Mouse (Mus musculus): ENCODE measurements around the gene Exoc4. TPM values are rescaled to one million over a fixed set of nuclear protein-coding genes. Genes with fewer than 3 reads are reported as not detected.

Exoc4 gene
- polyA plus RNA-seq, 1 experiment from 2014 or later = 10.9 TPM

DNA sequence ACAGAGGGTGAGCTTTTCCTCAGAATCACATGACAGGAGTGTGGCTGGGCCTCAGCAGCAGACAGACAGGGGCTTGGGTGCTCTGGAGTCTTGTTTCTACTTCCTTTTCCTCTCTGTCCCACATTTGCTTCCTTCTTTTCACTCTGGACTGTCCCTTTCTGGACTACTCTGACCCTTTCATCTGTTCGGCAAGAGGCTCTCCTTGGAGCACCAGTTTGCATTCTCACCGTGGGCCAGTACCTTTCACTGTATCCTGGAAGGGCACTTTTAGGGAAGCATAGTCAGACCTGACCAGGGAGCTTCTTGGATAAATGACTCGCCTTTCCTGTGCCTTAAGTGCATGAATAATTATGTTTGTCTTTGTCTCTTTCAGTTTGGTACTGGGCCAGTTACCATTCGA, 266.5 kb downstream of the Exoc4 start:
- Histone ChIP-seq H3K27ac (ENCODE audit: low read length) (peak overlapping the region; percentile 26; the same call in 1 of the 2 replicates), H3K4me1 (ENCODE audit: control insufficient read depth, low read depth, low read length) (no peaks in the 10 kb centered on the region), H3K27me3 (ENCODE audit: control insufficient read depth, insufficient read depth, low read depth, low read length) (no peaks in the 10 kb centered on the region), H3K4me2 (ENCODE audit: low read depth, low read length) (no peak overlapping the region), H3K36me3 (ENCODE audit: control insufficient read depth, insufficient read depth) (no peaks in the 10 kb centered on the region), H3K4me3 (ENCODE audit: low read depth, low read length) (no peak overlapping the region), H3K9me3 (replicated peaks; ENCODE audit: control insufficient read depth, low read length) (no peaks in the 10 kb centered on the region), H3K9ac (ENCODE audit: low read depth, low read length) (no peak overlapping the region)
- peak; percentile 30; the same call in 1 of the 2 replicates for ATAC-seq (ENCODE audit: low read depth)
- 35% methylated on average over 4 of the region's 4 CpGs for WGBS (ENCODE audit: insufficient replicate concordance)

DNA sequence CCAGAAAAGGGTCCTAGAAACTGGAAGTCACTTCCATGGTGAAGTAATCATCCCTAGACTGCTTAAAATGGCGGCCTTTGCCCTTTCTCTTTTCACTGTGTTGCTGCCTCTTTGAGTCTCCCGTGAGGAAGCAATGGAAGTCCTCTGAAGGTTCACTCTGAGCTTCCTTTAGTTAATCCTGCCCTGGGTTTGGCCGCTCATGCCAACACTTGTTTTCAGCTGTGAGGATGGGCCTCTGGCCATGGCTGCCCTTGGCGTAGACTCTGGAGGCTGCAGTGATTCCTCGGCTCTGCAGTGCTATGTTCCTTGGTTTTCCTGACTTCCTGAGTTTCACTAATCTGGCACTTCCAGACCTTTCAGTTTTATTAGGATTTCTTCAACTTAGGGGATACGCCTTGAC, 267.9 kb downstream of the Exoc4 start:
- ATAC-seq (ENCODE audit: low read depth) = no peak
- Histone ChIP-seq H3K9me3 (replicated peaks; ENCODE audit: control insufficient read depth, low read length) (no peaks in the 10 kb centered on the region), H3K36me3 (ENCODE audit: control insufficient read depth, insufficient read depth) (no peaks in the 10 kb centered on the region), H3K27ac (ENCODE audit: low read length) (no peak overlapping the region), H3K4me1 (ENCODE audit: control insufficient read depth, low read depth, low read length) (no peaks in the 10 kb centered on the region), H3K27me3 (ENCODE audit: control insufficient read depth, insufficient read depth, low read depth, low read length) (no peaks in the 10 kb centered on the region), H3K9ac (ENCODE audit: low read depth, low read length) (no peak overlapping the region), H3K4me2 (ENCODE audit: low read depth, low read length) (no peak overlapping the region), H3K4me3 (ENCODE audit: low read depth, low read length) (no peak overlapping the region)
- WGBS (ENCODE audit: insufficient replicate concordance) = 77% methylated on average over 6 of the region's 6 CpGs

DNA sequence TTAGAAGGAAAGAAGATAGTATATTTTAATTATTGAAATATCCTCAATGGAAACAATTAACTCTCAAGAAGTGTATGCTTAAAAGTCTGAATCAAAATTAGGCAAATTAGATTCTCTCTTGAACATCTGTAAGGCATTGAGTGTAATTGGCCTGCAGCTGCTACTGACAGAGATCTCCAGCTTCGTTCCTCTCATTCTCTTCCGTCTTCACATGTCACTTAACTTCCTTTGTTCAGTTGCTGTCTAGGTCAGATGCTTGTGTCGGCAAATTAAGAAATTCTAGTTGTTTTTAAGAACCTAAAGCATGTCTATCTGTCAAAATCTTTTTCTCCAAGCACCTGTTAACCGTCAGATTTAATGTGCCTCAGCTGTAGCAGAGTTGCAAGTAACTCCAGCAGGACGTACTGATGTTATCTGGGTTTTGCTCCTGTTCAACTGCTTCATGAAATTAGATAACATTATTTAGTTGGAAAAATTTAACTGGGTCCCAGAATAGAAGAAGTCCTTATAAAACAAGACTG, 269.1 kb downstream of the Exoc4 start:
- H3K4me1 ChIP-seq (ENCODE audit: control insufficient read depth, low read depth, low read length) = no peaks in the 10 kb centered on the region
- H3K4me2 ChIP-seq (ENCODE audit: low read depth, low read length) = no peak overlapping the region
- no peak overlapping the region for H3K4me3 ChIP-seq (ENCODE audit: low read depth, low read length)
- no peak overlapping the region for H3K27ac ChIP-seq (ENCODE audit: low read length)
- H3K27me3 ChIP-seq (ENCODE audit: control insufficient read depth, insufficient read depth, low read depth, low read length) = no peaks in the 10 kb centered on the region
- H3K36me3 ChIP-seq (ENCODE audit: control insufficient read depth, insufficient read depth) = no peaks in the 10 kb centered on the region
- ATAC-seq (ENCODE audit: low read depth) = no peak
- WGBS (ENCODE audit: insufficient replicate concordance) = 26% methylated on average over 5 of the region's 5 CpGs
- no peak overlapping the region for H3K9ac ChIP-seq (ENCODE audit: low read depth, low read length)
- no peaks in the 10 kb centered on the region for H3K9me3 ChIP-seq (replicated peaks; ENCODE audit: control insufficient read depth, low read length)

DNA sequence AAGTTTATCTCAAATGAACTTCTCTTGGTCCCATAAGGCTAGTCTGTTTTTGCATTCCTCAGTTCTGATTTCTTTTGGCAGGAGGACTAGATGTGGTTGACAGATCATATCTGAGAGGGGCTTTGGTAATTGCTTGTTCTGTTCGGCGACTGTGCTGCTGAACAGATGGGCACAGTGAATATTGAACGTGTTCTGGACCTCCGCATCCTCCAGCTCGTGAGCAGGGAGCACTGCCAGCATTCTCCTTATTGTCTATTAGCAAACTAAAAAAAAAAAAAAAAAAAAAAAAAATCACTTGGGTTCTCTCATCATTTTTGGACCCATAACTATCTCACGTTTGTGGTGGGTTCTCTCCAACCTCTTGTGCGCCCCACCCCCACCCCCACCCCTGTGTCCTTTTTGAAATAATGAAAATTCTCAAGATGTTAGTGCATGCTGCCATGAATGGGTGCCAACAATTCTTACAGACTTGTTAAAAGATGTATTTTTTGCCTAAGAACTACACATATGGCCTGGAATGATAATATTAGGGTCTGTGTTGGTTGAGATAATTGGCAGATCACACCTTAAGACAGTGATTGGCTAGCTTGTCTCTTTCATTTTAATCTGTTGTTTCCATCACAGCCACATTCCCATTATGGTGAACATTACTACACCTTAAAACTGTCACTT, 276.9 kb downstream of the Exoc4 start:
- Histone ChIP-seq H3K4me2 (ENCODE audit: low read depth, low read length) (no peak overlapping the region), H3K9ac (ENCODE audit: low read depth, low read length) (no peak overlapping the region), H3K27ac (ENCODE audit: low read length) (no peak overlapping the region), H3K4me3 (ENCODE audit: low read depth, low read length) (no peak overlapping the region), H3K36me3 (ENCODE audit: control insufficient read depth, insufficient read depth) (no peaks in the 10 kb centered on the region), H3K4me1 (ENCODE audit: control insufficient read depth, low read depth, low read length) (no peaks in the 10 kb centered on the region), H3K27me3 (ENCODE audit: control insufficient read depth, insufficient read depth, low read depth, low read length) (no peaks in the 10 kb centered on the region), H3K9me3 (replicated peaks; ENCODE audit: control insufficient read depth, low read length) (no peaks in the 10 kb centered on the region)
- no peak for ATAC-seq (ENCODE audit: low read depth)
- WGBS (ENCODE audit: insufficient replicate concordance) = 80% methylated on average over 7 of the region's 7 CpGs

DNA sequence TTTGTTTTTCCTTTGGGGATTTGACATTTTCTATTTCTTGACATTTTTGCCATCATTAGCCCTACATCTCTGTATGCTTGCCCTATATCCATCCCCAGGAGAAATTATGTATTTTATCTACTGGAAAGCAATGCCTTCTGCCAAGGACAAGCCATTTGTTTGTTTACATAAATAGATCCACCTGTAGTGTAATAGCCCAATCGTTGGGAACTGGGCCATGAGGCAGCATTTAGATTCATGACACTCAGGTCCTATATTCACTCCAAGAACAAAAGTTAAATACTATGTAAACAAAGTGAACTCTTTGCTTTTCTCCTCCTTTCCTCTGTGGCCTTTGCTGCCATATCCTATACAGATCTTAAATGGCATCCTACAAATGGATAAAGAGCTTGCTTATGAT, 291.5 kb downstream of the Exoc4 start:
- no peak overlapping the region for H3K9ac ChIP-seq (ENCODE audit: low read depth, low read length)
- no peaks in the 10 kb centered on the region for H3K27me3 ChIP-seq (ENCODE audit: control insufficient read depth, insufficient read depth, low read depth, low read length)
- ATAC-seq (ENCODE audit: low read depth) = no peak
- no peaks in the 10 kb centered on the region for H3K36me3 ChIP-seq (ENCODE audit: control insufficient read depth, insufficient read depth)
- H3K27ac ChIP-seq (ENCODE audit: low read length) = no peak overlapping the region
- WGBS (ENCODE audit: insufficient replicate concordance) = 73% methylated on average over 1 of the region's 1 CpGs
- H3K4me1 ChIP-seq (ENCODE audit: control insufficient read depth, low read depth, low read length) = no peaks in the 10 kb centered on the region
- H3K4me2 ChIP-seq (ENCODE audit: low read depth, low read length) = no peak overlapping the region
- H3K4me3 ChIP-seq (ENCODE audit: low read depth, low read length) = no peak overlapping the region
- H3K9me3 ChIP-seq (replicated peaks; ENCODE audit: control insufficient read depth, low read length) = no peaks in the 10 kb centered on the region

DNA sequence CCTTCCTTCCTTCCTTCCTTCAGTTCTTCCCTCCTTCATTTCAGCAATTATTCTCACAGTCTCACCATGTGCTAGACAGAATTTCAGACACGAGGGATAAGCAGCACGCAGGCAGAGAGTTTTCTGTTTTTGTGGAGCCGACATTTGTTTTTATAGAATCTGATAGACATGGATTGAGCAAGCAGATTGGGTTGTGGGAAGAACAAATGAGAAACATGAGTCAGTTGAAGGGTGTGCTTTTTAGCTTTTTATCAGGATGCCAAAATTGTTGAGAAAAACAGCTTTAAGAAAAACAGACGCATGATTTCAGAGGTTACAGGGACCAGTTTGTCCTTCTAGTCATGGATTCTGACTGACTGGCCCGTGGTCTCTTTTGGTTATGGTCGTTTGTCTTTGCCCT, 293.8 kb downstream of the Exoc4 start:
- no peaks in the 10 kb centered on the region for H3K4me1 ChIP-seq (ENCODE audit: control insufficient read depth, low read depth, low read length)
- H3K9me3 ChIP-seq (replicated peaks; ENCODE audit: control insufficient read depth, low read length) = no peaks in the 10 kb centered on the region
- no peaks in the 10 kb centered on the region for H3K36me3 ChIP-seq (ENCODE audit: control insufficient read depth, insufficient read depth)
- no peaks in the 10 kb centered on the region for H3K27me3 ChIP-seq (ENCODE audit: control insufficient read depth, insufficient read depth, low read depth, low read length)
- 72% methylated on average over 6 of the region's 6 CpGs for WGBS (ENCODE audit: insufficient replicate concordance)
- H3K4me2 ChIP-seq (ENCODE audit: low read depth, low read length) = no peak overlapping the region
- no peak for ATAC-seq (ENCODE audit: low read depth)
- no peak overlapping the region for H3K27ac ChIP-seq (ENCODE audit: low read length)
- H3K4me3 ChIP-seq (ENCODE audit: low read depth, low read length) = no peak overlapping the region
- no peak overlapping the region for H3K9ac ChIP-seq (ENCODE audit: low read depth, low read length)

DNA sequence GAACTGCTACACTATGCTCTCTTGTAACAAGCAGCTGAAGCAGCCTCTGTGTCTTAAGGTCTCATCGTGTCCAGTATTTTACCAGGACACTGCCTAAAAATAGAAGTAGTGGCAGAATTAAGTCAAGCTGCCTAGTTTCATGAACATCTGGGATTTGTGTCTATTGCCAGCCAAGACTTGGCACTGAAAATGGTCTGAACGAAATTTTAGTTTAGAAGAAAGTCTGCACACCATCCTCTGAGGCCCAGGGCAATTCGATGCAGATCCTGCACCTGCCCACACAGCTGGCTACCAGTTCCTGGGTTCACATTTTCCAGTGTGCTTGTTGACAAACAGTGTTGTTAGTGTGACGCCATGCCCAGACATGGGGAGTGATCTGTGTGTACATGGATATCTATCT, 303.0 kb downstream of the Exoc4 start:
- Histone ChIP-seq H3K9me3 (replicated peaks; ENCODE audit: control insufficient read depth, low read length) (no peaks in the 10 kb centered on the region), H3K4me1 (ENCODE audit: control insufficient read depth, low read depth, low read length) (no peaks in the 10 kb centered on the region), H3K9ac (ENCODE audit: low read depth, low read length) (no peak overlapping the region), H3K27me3 (ENCODE audit: control insufficient read depth, insufficient read depth, low read depth, low read length) (no peaks in the 10 kb centered on the region), H3K4me2 (ENCODE audit: low read depth, low read length) (no peak overlapping the region), H3K27ac (ENCODE audit: low read length) (no peak overlapping the region), H3K4me3 (ENCODE audit: low read depth, low read length) (no peak overlapping the region), H3K36me3 (ENCODE audit: control insufficient read depth, insufficient read depth) (no peaks in the 10 kb centered on the region)
- ATAC-seq (ENCODE audit: low read depth) = no peak
- WGBS (ENCODE audit: insufficient replicate concordance) = 71% methylated on average over 4 of the region's 4 CpGs

DNA sequence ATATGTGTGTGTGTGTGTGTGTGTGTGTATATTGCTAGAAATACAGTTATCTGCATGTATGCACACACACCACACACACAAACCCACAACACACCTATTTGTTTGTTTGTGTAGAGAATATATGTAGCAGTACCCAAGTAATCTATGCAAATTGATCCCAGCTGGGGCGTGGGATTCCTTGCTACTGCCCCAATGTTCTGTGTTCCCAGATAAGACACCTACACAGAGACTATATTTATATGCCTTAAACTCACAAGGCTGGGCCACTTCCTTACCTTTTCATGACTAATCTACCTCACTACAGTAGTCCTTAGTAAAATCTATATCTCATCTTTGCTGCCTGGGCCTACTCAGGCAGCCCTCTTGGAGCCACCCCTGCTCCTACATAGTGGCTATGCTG, 312.0 kb downstream of the Exoc4 start:
- no peak overlapping the region for H3K27ac ChIP-seq (ENCODE audit: low read length)
- H3K4me3 ChIP-seq (ENCODE audit: low read depth, low read length) = no peak overlapping the region
- no peaks in the 10 kb centered on the region for H3K9me3 ChIP-seq (replicated peaks; ENCODE audit: control insufficient read depth, low read length)
- no peak overlapping the region for H3K4me2 ChIP-seq (ENCODE audit: low read depth, low read length)
- no peak overlapping the region for H3K9ac ChIP-seq (ENCODE audit: low read depth, low read length)
- no peaks in the 10 kb centered on the region for H3K27me3 ChIP-seq (ENCODE audit: control insufficient read depth, insufficient read depth, low read depth, low read length)
- WGBS (ENCODE audit: insufficient replicate concordance) = 41% methylated on average over 1 of the region's 1 CpGs
- no peaks in the 10 kb centered on the region for H3K36me3 ChIP-seq (ENCODE audit: control insufficient read depth, insufficient read depth)
- ATAC-seq (ENCODE audit: low read depth) = no peak
- H3K4me1 ChIP-seq (ENCODE audit: control insufficient read depth, low read depth, low read length) = no peaks in the 10 kb centered on the region

DNA sequence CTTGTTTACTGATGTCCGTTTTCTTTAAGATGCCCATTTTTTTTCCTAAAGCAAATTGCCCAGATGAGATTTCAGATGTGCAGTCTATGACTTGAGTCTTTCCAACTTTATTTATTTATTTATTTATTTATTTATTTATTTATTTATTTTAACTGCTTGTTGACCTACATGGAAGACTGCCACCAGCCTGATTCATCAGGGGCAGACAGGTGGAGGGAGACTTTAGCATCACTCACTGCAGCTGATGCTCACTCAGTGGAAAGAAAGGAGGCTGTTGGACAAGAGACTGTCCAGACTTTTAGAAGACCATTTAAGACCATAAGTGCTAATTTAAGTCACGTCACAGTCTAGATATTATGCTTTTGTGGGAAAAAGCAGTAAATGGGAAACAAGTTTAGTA, 313.0 kb downstream of the Exoc4 start:
- 74% methylated on average over 2 of the region's 2 CpGs for WGBS (ENCODE audit: insufficient replicate concordance)
- ATAC-seq (ENCODE audit: low read depth) = no peak
- H3K9me3 ChIP-seq (replicated peaks; ENCODE audit: control insufficient read depth, low read length) = no peaks in the 10 kb centered on the region
- H3K27me3 ChIP-seq (ENCODE audit: control insufficient read depth, insufficient read depth, low read depth, low read length) = no peaks in the 10 kb centered on the region
- H3K36me3 ChIP-seq (ENCODE audit: control insufficient read depth, insufficient read depth) = no peaks in the 10 kb centered on the region
- no peak overlapping the region for H3K9ac ChIP-seq (ENCODE audit: low read depth, low read length)
- no peaks in the 10 kb centered on the region for H3K4me1 ChIP-seq (ENCODE audit: control insufficient read depth, low read depth, low read length)
- H3K27ac ChIP-seq (ENCODE audit: low read length) = no peak overlapping the region
- no peak overlapping the region for H3K4me2 ChIP-seq (ENCODE audit: low read depth, low read length)
- no peak overlapping the region for H3K4me3 ChIP-seq (ENCODE audit: low read depth, low read length)

Measured in liver, embryonic 16.5 days (tissue).